Mouse (Mus musculus): ENCODE measurements around the gene Atxn7.
"Not testable (repeated sequence)": the region's sequence is repeated elsewhere in the genome, so short reads cannot be mapped to it uniquely, and the experiment has no call there.

Atxn7 gene

DNA sequence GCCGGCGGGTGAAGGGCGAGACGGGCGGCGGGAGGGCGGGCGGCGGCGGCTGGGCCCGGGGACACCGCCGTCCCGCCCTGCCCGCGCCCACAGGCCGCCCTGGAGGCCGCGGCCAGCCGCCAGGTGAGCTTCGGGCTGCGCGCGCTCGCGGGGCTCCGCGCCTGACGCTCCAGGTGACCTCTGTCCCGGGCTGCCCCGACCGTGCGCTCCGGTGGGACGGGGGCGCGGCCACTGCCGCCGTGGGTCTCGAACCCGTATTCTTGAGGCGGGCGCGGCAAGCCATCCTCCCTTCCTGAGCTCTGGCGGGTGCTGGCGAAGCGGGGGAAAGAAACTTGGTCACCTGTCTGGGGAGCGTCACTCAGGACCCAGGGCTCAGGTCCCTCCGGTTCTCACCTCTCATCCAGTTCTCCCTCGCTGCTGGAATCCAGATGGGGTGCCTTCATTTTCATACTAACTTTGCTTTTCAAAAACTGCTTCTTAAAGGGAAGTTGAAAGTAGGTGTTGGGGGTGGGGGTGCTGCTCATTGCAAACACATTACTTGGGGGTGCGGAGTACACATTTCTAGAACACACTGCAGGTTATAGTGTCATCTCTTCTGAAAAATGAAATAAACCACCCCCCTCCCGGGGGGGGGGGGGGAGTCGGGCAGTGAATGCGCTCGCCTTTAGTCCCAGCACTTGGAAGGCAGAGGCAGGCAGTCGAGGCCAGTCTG, at the start of gene Atxn7, which contains the start of gene Thoc7:
TSS of gene Atxn7 (plus strand) at position 40 of the 712 bp plus-strand sequence.
TSS of gene Thoc7 (minus strand) at position 452 of the 712 bp plus-strand sequence.
- DNase-seq = peak; percentile 58

DNA sequence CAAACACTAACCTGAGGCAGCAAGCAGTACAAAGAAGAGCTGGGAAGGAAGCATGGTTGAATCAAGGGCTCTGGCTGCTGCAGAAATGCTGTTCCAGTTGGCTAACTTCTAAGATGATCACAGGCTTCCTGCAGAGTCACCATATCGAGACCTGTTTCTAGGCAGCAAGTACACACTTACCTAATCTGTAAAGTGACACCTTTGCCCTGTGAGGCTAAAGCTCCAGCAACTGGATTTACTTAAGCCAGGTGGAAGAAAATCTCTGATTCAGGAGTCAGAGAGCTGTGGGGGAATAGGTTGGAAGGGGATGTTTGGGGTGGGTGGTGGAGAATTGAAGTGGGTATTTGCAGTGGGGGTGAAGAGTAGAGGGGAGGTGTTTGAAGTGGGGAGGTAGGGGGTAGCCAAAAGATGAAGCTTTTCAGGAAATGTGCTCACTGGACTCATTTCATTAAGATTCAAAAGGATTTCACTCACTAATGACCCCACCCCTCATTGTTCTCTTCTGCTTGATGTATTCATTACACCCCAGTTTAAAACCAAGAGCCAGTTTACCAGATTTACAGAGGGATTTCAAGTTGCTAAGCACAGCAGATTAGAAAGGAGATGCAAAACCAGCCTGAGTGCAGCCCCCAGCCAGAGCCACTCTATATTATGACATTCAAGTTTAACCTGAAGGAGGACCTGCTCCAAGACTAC, 46.7 kb upstream of the Atxn7 start, which contains the start of gene Gm281:
TSS of gene Gm281 (minus strand) at position 92 of the 696 bp plus-strand sequence.
- DNase-seq = no peak

- no peak for DNase-seq
These were observed 46.0 kb upstream of the Atxn7 start for GRCm38 (mm10) chr14:13915207-13915606.

GRCm38 (mm10) chr14:13917208-13917607, 44.0 kb upstream of the Atxn7 start:
- no peak for DNase-seq

- DNase-seq = peak; percentile 31
These were observed 43.6 kb upstream of the Atxn7 start for GRCm38 (mm10) chr14:13917630-13918029.

GRCm38 (mm10) chr14:13933290-13934051, 27.8 kb upstream of the Atxn7 start:
- DNase-seq = no peak

GRCm38 (mm10) chr14:13934052-13934371, 27.2 kb upstream of the Atxn7 start:
- DNase-seq = no peak

GRCm38 (mm10) chr14:13944686-13945085, 16.6 kb upstream of the Atxn7 start:
- DNase-seq = no peak

DNA sequence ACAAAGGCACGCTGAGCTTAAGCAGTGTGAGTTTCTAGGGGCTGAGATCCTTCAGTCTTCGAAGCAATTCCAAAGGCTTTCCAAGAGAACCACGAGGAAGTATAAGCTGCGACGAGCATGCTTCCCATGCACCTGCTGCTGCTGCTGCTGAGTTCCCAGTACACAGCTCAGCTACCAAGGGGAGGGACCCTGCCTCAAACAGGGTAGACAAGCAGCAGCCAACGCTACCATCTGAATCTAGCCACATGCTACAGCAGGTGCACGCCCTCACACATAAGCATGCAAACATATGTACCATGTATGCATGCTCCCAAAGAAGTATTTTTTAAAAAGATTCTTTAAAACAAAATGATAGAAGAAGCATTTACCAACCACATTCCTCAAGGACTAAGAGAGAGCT, 12.9 kb upstream of the Atxn7 start:
- DNase-seq = no peak

GRCm38 (mm10) chr14:13950401-13950800, 10.8 kb upstream of the Atxn7 start:
- DNase-seq = no peak

DNA sequence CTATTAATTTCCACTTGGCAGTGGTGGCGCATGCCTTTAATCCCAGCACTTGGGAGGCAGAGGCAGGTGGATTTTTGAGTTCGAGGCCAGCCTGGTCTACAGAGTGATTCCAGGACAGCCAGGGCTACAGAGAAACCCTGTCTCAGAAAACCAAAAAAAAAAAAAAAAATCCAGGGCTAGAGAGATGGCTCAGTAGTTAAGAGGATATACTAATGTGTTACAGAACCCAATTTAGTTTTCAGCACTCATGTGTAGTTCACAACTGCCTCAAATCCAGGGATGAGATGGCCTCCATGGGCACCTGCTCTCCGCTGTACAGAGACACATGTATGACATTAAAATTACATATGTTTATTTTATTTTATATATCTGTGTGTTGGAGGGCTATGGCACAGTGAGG, 9.1 kb upstream of the Atxn7 start:
- DNase-seq = not testable (repeated sequence)

GRCm38 (mm10) chr14:13960079-13960478, 1.2 kb upstream of the Atxn7 start:
- peak; percentile 17 for DNase-seq

- peak; percentile 65 for DNase-seq
These were observed 536 bp upstream of the Atxn7 start for GRCm38 (mm10) chr14:13960482-13961325.

GRCm38 (mm10) chr14:13962476-13962875, 1.2 kb downstream of the Atxn7 start:
- no peak for DNase-seq

DNA sequence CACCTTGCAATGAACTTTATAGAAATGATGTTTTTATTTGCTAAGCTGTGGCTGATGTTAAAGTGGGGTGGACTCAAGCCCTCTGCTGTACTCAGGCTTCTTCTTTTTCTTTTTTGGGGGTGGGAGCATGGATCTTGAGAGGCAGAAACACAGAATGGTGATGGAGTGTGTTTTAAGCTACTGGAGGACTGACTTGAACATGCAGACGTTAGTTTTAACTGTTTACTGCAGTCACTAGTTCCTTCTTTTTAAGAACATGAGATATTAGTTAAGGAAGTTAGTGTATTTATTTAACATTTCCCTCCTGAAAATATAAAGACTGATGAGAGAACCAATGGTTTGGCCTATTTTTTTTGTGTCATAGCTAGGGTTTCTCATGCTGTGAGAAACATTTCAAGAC, 2.3 kb downstream of the Atxn7 start:
- no peak for DNase-seq

GRCm38 (mm10) chr14:13967607-13968006, 6.4 kb downstream of the Atxn7 start:
- DNase-seq = no peak

DNA sequence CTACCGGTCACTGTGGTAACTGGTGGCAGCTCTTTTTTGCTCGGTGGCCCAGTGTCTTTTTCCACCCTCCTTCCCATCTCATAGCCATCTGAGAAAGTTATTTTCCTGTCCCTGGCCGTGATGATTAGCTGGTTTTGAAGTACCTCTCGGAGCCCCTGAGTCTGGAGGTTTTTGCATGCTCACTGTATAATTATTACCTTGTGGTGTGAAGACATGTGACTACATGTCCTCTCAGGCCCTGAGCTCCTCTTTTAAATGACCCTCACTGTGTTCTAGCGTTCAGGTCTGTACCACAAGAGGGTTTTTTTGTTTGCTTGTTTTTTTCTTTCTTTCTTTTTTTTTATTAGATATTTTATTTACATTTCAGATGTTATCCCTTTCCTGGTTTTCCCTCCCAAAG, 7.2 kb downstream of the Atxn7 start:
- DNase-seq = no peak

DNA sequence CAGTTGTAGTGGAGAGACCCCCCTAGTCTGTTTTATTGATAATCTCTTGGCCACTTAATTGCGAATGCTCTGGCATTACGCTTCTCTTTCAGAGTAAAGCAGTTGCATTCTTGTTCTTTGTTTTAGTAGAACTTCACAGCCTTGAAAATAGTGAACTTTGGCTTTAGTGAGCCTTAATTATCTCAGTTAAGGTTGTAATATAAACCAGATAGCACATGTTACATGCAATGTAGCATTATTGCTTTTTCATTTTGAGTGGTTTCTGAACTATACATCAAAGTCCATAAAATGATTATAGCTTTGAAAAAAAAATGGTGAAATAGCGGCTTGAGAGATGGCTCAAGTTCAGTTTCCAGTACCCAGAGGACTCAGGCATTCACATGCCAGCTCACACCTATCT, 9.3 kb downstream of the Atxn7 start:
- no peak for DNase-seq

DNA sequence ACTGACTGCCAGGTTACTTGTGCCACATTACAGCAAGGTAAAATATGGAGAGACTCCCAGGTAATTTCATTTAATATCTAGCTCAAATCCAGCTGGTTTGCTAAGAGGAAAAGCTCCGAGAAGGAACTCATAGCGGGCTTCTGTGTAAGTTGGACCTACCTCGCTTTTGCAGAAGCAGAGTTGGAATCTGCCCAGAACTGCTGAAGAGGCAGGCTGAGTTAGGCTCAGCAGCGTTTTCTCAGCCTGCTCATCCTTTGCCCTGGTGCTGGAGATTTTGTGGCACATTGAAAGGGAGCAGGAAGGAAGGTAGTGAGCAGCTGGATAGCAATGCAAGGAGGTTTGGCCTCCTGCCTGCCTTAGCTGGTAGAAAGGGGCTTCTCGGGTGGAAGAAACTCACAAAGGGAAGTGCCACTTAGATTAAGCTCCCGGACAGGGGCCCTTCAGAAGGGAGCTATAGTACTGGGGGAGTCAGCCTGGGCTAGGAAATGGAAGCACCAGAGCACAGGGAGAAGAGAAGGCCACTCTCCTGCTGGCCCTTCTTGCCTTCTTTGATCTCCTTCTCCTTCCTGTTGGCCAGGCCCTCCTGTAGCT, 10.5 kb downstream of the Atxn7 start:
- no peak for DNase-seq

DNA sequence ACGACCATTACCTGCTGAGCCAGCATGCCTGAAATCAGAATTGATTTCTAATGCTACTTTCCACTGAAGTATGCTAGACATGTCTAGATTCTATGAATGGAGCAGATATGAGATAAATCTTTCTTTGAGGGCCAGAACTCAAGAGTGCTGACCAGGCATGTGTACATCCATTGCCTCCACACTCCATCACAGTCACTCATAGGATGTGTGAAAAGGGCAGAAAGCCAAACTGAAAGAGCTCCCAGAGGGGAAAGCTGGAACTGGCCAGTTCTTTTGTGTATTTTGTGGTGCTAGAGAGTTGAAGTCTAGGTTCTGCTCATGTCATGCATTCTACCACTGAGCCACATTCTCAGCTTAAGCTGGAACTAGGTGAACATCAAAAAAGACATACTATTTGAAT, 16.3 kb downstream of the Atxn7 start:
- no peak for DNase-seq

GRCm38 (mm10) chr14:13981286-13981685, 20.0 kb downstream of the Atxn7 start:
- DNase-seq = no peak

DNA sequence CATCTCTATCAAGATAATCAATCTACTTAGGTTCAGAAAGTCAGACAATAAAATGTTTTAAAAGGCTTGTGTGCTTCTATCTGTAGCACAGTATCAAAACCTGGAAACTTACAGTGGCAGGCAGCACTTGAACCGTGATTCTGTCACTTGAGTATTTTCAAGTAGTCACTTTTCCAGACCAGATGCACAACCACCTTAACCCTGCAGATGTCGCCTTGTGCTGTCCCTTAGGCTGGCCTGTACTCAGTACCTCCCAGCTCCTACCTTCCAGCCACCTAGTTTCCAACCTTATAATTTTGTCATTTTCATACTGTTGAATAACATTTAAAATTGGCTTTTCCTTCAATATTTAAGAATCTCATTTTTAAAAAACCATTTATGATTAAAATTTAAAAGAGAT, 20.9 kb downstream of the Atxn7 start:
- DNase-seq = no peak
